Mouse (Mus musculus): Measurements from ENCODE around the gene Dync2h1.

DNA sequence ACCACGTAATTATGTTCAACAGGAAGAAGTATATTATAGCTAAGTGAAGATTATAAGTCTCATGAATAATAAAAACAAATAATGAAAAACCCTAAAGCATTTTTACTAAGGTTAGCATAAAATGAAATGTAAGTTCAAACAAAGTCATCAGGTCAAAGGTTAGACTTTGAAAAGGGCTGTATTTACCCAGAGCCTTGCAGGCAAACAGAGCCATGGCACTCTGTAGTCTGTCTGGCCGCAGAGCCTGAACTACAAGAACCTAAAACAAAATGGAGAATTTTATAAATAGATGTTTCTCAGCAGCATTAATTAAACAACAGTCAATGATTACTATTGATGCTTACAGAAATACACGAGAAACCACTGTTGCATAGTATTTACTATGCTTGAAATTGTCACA, 174.5 kb downstream of the Dync2h1 start:
- TF ChIP-seq CTCF (IDR thresholded peaks at IDR 0.05; ENCODE audit: insufficient read depth, low read depth, low read length) (no peak), POLR2A (IDR thresholded peaks at IDR 0.05; ENCODE audit: insufficient read depth, low read depth, low read length) (no peak)
